Mouse (Mus musculus) Muller cell, postnatal 12 days (primary cell): Measurements from ENCODE around the gene Herc2.

ENCODE experiments used
- DNase-seq: peaks from one replicate; pipeline ENCODE4 v3.0.0-alpha.2; 2015; ENCODE audit errors: inconsistent ontology term

Gene Herc2

GRCm38 (mm10) chr7:56066634-56067033 is 16.6 kb downstream of the Herc2 start:
- no peak for DNase-seq

GRCm38 (mm10) chr7:56071724-56072123 is 21.7 kb downstream of the Herc2 start:
- no peak for DNase-seq

GRCm38 (mm10) chr7:56083034-56083433 is 33.0 kb downstream of the Herc2 start:
- DNase-seq, result no peak

DNA sequence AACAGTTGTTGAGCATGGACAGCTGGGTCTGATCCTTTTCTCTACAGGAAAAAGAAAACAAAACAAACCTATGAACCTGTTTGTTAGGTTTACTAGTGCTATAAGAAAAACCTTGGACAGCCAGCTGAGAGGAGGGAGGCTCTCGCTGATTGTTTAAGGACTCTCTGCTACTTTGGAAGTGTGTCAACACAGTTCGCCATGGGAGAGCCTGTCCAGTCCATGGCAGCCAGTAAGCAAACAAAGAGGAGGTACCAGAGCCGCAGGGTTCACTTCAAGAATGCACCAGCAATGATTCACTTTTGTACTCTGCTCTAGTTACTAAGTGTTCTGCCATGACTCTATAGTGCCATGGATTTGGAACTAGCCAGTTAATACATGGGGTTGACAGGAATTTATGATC is 39.1 kb downstream of the Herc2 start:
- DNase-seq, result no peak

- DNase-seq, result no peak
These were observed 41.4 kb downstream of the Herc2 start for GRCm38 (mm10) chr7:56091445-56091844.

GRCm38 (mm10) chr7:56102293-56102847 is 52.4 kb downstream of the Herc2 start:
- no peak for DNase-seq

DNA sequence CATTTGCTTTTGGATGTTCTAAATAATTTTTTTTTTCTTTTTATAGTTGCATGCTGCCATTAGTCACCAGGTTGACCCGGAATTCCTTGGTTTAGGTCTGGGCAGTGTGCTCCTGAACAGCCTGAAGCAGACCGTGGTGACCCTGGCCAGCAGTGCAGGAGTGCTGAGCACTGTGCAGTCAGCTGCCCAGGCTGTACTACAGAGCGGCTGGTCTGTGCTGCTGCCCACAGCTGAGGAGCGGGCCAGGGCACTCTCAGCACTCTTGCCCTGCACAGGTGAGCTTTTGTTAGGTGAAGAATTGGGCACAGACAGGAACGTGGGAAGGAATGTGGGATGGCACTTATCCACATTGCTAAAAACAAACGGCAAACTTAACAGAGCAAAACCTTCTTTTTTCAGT is 63.0 kb downstream of the Herc2 start:
- no peak for DNase-seq

- peak; percentile 73 for DNase-seq
These were observed 64.2 kb downstream of the Herc2 start for GRCm38 (mm10) chr7:56114148-56114547.

- no peak for DNase-seq
These were observed 71.0 kb downstream of the Herc2 start for GRCm38 (mm10) chr7:56120968-56121367.

- DNase-seq, result no peak
These were observed 71.4 kb downstream of the Herc2 start for GRCm38 (mm10) chr7:56121425-56121824.

DNA sequence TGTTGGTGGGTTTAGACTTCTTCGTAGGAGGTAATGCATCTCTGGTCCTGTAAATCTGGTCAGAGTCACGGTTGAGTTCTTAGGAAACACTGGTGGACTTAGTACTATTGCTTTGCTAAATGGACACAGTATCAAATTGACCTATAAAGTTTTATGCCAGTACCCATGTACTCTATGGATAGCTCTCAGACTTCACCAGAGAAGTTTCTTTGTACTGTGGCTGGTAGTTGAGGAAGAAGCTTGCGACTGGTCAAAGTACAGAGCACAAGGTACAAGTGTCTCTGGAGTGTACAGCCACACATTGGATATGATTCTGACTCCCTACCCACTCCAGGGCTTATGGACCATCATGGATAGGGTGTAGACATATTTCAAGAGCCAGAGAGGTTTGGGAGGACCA is 78.1 kb downstream of the Herc2 start:
- no peak for DNase-seq

- DNase-seq, result no peak
These were observed 79.6 kb downstream of the Herc2 start for GRCm38 (mm10) chr7:56129577-56129976.

DNA sequence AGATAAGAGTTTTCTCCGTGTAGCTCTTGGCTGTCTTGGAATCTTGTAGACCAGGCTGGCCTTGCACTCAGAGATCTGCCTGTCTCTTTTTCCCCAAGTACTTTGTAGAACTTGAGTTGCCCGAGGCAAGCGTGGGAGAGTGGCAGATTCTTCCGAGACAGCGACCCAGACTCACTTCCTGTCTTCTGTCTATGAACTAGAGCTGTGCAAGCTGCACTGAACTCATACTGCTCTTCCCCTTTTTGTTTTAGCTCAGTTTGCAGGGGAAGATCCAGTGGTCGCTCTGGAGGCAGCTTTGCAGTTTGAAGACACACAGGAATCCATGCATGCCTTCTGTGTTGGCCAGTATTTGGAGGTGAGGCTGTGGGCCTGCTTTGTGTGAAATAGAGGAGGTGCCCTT is 81.6 kb downstream of the Herc2 start:
- DNase-seq, result no peak

GRCm38 (mm10) chr7:56138706-56139105 is 88.7 kb downstream of the Herc2 start:
- DNase-seq, result no peak

- no peak for DNase-seq
These were observed 96.4 kb downstream of the Herc2 start for GRCm38 (mm10) chr7:56146424-56146823.

DNA sequence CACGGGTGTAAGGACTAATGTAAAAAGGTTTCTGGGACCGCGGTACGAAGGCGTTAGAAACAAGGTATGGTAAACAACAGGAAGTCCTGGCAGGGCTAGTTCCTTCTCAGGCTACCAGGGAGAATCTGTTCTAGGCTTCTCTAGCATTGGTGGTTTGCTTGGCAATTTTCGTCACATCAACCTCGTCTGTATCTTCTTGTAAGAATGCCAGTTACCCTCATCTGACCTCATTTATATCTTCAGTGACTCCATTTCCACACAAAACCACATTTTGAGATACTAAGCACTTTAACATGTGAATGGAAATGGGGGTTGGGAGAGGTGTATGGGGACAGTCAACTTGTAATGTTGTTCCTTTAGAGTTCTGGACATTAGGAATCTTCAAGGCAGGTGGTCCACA is 98.9 kb downstream of the Herc2 start:
- no peak for DNase-seq

DNA sequence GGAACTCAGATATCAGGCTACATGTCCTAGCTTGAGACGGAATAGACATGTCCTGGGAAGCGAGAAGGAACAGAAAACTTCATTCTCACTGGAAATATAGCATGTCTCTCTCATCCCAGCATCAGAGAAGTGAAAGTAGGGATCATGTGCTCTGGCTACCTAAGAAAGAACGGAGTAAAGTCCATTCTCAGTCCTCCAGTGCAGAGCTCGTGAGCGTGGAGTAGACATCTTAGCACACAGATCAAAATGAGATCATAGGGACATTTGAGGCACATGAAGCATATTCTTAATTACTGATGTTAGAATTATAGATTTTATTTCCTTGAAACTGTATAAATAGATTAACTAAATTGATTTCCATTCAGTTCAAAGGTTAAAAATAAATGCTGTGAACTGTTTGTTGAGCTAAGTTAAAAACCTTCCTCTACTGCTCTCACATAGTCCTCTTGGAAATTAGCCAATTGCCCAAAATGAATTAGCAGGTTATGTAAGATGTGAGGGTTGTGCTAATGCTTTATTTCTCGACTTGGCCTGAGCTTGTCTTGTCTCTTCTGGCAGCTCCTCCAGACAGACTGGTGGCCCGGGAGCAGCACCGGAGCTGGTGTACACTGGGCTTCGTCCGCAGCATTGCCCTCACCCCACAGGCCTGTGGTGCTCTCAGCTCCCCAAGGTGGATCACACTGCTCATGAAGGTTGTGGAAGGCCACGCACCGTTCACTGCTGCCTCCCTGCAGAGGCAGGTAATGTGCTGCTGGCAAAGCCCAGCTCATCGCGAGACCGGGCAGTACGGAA is 102.1 kb downstream of the Herc2 start:
- DNase-seq, result no peak

GRCm38 (mm10) chr7:56153161-56153560 is 103.2 kb downstream of the Herc2 start:
- DNase-seq, result no peak

DNA sequence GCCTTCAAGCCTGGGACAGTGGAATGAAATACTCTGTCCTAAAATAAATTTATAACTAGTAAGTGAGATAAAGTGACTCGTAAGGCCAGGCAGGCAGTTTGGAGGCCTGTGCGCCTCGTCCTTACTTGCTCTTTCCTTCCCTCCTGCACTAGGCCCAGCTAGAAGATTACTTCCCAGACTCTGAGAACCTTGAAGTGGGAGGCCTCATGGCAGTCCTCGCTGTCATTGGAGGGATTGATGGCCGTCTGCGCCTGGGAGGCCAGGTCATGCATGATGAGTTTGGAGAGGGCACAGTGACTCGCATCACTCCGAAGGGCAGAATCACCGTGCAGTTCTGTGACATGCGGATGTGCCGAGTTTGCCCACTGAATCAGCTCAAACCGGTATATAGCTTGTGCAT is 103.6 kb downstream of the Herc2 start:
- DNase-seq, result no peak

DNA sequence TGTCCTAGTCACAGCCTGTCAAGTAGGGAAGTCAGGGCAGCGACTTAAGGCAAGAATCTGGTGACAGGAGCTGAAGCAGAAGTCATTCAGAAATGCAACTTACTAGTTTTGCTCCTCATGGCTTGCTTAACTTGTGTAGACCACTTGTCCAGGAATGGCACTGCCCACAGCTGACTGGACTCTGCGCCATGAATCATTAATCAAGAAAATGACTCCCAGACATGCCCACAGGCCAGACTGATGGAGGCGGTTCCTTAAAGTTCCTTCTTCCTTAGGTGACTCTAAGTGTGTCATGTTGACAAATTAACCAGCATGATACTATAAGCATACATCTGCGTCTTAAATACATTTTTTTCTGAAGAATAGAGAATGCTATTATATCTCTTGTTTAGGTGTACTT is 113.3 kb downstream of the Herc2 start:
- DNase-seq, result no peak

DNA sequence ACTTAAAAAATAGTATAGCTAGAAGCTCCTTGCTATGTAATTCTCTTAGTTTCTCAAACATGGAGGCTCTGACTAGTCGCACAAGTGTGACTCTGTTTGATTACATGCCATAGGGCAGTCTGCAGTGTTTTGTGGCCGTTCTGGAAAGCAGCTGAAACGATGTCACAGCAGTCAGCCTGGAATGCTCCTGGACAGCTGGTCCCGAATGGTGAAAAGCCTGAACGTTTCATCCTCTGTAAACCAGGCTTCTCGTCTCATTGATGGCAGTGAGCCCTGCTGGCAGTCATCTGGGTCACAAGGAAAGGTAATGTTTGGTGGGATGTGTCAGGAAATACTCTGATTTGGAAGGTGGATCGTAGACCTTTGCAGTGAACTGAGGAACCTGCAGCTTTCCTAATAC is 118.7 kb downstream of the Herc2 start:
- DNase-seq, result no peak

GRCm38 (mm10) chr7:56177371-56177770 is 127.4 kb downstream of the Herc2 start:
- no peak for DNase-seq

- DNase-seq, result no peak
These were observed 141.0 kb downstream of the Herc2 start for GRCm38 (mm10) chr7:56191041-56191440.

- no peak for DNase-seq
These were observed 141.7 kb downstream of the Herc2 start for GRCm38 (mm10) chr7:56191661-56192060.
